14 mouse cellular contexts compared by ENCODE assay signal in the genomic region with DNA sequence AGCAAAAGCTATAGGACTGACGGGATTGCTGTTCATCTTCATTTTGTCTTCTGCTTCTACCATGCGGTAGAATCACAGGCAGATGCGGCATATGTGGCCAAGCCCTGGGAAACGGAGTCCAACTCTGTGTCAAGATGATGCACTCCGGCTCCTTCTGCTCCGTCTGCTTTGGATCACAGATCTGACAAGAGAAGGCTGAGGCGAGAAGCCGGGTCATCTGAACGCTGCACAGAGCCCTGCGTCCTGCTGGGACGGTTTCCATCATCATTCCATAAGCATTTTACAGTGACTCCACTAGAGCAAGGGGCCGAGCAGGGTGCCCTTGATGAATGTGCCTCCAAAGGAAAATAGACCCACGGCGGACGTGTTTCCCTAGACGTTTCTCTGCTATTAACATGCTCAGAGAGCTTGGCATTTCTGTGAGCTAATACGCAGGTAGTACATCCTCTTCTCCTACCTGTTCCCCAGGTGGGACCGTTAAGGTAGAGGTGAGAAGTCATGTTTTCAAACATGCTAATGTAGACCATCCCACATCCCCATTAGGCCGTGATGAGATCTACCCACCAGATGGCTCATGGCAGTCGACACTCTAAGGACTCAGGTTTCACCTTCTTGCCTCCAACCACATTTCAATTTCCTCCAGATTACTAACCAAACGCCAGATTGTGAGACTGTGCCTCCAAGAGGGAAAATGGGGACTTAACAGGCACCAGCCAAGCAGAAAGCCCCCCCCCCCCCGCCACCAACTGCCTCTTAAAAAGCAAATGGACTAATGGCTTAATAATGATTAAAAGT.
DNase-seq lines count a peak whose midpoint lies in the region; ATAC-seq and TF ChIP-seq lines count a peak whose summit lies in the region.
"Had no signal": no experiment of that assay in that cellular context is flagged by ENCODE, and none has a peak within 500 bp of the region (broad histone marks: within the 10 kb centered on the region; RNA-seq: fewer than 3 reads in every experiment).

No protein-coding gene starts in this region.

- no peak for DNase-seq in cerebellum, adult 18-20 months
- DNase-seq in intestine, embryonic 14.5 days (ENCODE audit: low spot score) = peak; percentile 80
- no peak for DNase-seq in lung, postnatal 14 days
- DNase-seq in limb, embryonic 14.5 days (ENCODE audit: low spot score) = peak; percentile 3
- DNase-seq in urinary bladder, postnatal 4 days (ENCODE audit: low spot score in 2 of 2) = no peak
- DNase-seq: gastrocnemius, adult 2 months; heart, postnatal 36 days; right cerebral cortex, postnatal 4 days had no signal

- no peaks in the 10 kb centered on the region for H3K27me3 ChIP-seq in intestine, embryonic 14.5 days (replicated peaks; ENCODE audit: control insufficient read depth, insufficient read depth, low read length)
- no peaks in the 10 kb centered on the region for H3K27me3 ChIP-seq in intestine, postnatal 0 days (replicated peaks; ENCODE audit: control insufficient read depth, insufficient read depth, low read length)
- no peaks in the 10 kb centered on the region for H3K27me3 ChIP-seq in lung, embryonic 15.5 days
- H3K27me3 ChIP-seq in limb, embryonic 14.5 days (ENCODE audit: control insufficient read depth, insufficient read depth, low read length) = no peaks in the 10 kb centered on the region
- H3K27me3 ChIP-seq: midbrain, embryonic 15.5 days had no signal

- H3K9me3 ChIP-seq in intestine, embryonic 14.5 days (ENCODE audit: control insufficient read depth, low read length) = no peaks in the 10 kb centered on the region
- no peaks in the 10 kb centered on the region for H3K9me3 ChIP-seq in intestine, postnatal 0 days (ENCODE audit: control insufficient read depth)
- H3K9me3 ChIP-seq in lung, embryonic 15.5 days = no peaks in the 10 kb centered on the region
- H3K9me3 ChIP-seq in limb, embryonic 14.5 days (ENCODE audit: control insufficient read depth, low read length) = no peaks in the 10 kb centered on the region
- H3K9me3 ChIP-seq: forebrain, embryonic 10.5 days; midbrain, embryonic 15.5 days had no signal

- no peak for TF ChIP-seq POLR2A in limb, embryonic 14.5 days (IDR thresholded peaks at IDR 0.05; ENCODE audit: borderline replicate concordance, extremely low read depth, insufficient read depth, insufficient read length)

- H3K4me1 ChIP-seq in intestine, embryonic 14.5 days (replicated peaks; ENCODE audit: control insufficient read depth, insufficient read depth, low read length) = peaks cover 11% of the 10 kb centered on the region; the same call in 1 of the 2 replicates
- H3K4me1 ChIP-seq in intestine, postnatal 0 days (replicated peaks; ENCODE audit: control insufficient read depth, insufficient read depth, low read length) = no peaks in the 10 kb centered on the region
- H3K4me1 ChIP-seq in lung, embryonic 15.5 days = peaks cover 11% of the 10 kb centered on the region; the same call in 1 of the 2 replicates
- peaks cover 3% of the 10 kb centered on the region; the same call in 1 of the 2 replicates for H3K4me1 ChIP-seq in limb, embryonic 14.5 days (ENCODE audit: control insufficient read depth, insufficient read depth, low read length)
- H3K4me1 ChIP-seq: midbrain, embryonic 15.5 days had no signal

- ATAC-seq in cerebellum, adult (ENCODE audit: insufficient number of reproducible peaks, low FRiP score, low TSS enrichment) = 0 out of 2 replicates have a peak, but pooled peaks have one; percentile 45
- peak; percentile 88 for ATAC-seq in intestine, embryonic 14.5 days (replicated peaks; ENCODE audit: low FRiP score, low TSS enrichment, low read depth)
- ATAC-seq in intestine, postnatal 0 days = no peak
- ATAC-seq in lung, embryonic 15.5 days (ENCODE audit: borderline replicate concordance, extremely low read depth, low FRiP score, low TSS enrichment) = peak; percentile 73; the same call in 1 of the 2 replicates
- ATAC-seq in limb, embryonic 14.5 days (ENCODE audit: low FRiP score, low read depth) = no peak
- ATAC-seq: midbrain, embryonic 15.5 days had no signal

- no peak for TF ChIP-seq CTCF in intestine, postnatal 0 days (IDR thresholded peaks at IDR 0.05; ENCODE audit: low read depth)

- H3K4me2 ChIP-seq in intestine, embryonic 14.5 days (ENCODE audit: low read length) = no peak overlapping the region
- no peak overlapping the region for H3K4me2 ChIP-seq in intestine, postnatal 0 days (replicated peaks; ENCODE audit: low read depth)
- peak overlapping the region; percentile 8; the same call in 1 of the 2 replicates for H3K4me2 ChIP-seq in lung, embryonic 15.5 days
- no peak overlapping the region for H3K4me2 ChIP-seq in limb, embryonic 14.5 days (replicated peaks; ENCODE audit: low read depth, low read length, severe bottlenecking)
- H3K4me2 ChIP-seq: liver, embryonic 11.5 days; midbrain, embryonic 15.5 days had no signal

- H3K4me3 ChIP-seq in intestine, embryonic 14.5 days (ENCODE audit: low read depth, low read length) = no peak overlapping the region
- H3K4me3 ChIP-seq in intestine, postnatal 0 days (ENCODE audit: low read depth, low read length) = no peak overlapping the region
- no peak overlapping the region for H3K4me3 ChIP-seq in lung, embryonic 15.5 days
- no peak overlapping the region for H3K4me3 ChIP-seq in limb, embryonic 14.5 days (replicated peaks; ENCODE audit: low read length)
- H3K4me3 ChIP-seq: forebrain, embryonic 10.5 days; gastrocnemius, adult 2 months; midbrain, embryonic 15.5 days had no signal

- no peak overlapping the region for H3K9ac ChIP-seq in intestine, embryonic 14.5 days (ENCODE audit: low read length)
- H3K9ac ChIP-seq in intestine, postnatal 0 days (ENCODE audit: low read depth, low read length) = no peak overlapping the region
- no peak overlapping the region for H3K9ac ChIP-seq in lung, embryonic 15.5 days
- no peak overlapping the region for H3K9ac ChIP-seq in limb, embryonic 14.5 days (ENCODE audit: low read depth, low read length, severe bottlenecking)
- H3K9ac ChIP-seq: midbrain, embryonic 15.5 days had no signal

- 34% methylated on average over 22 of the region's 22 CpGs for WGBS in intestine, embryonic 14.5 days
- 66% methylated on average over 22 of the region's 22 CpGs for WGBS in intestine, postnatal 0 days
- 49% methylated on average over 22 of the region's 22 CpGs for WGBS in lung, embryonic 15.5 days
- WGBS in limb, embryonic 14.5 days = 53% methylated on average over 22 of the region's 22 CpGs

- peak overlapping the region; percentile 33; the same call in 1 of the 2 replicates for H3K27ac ChIP-seq in intestine, embryonic 14.5 days (ENCODE audit: low read depth)
- H3K27ac ChIP-seq in intestine, postnatal 0 days (ENCODE audit: low read depth, low read length) = no peak overlapping the region
- no peak overlapping the region for H3K27ac ChIP-seq in lung, embryonic 15.5 days
- no peak overlapping the region for H3K27ac ChIP-seq in limb, embryonic 14.5 days (replicated peaks; ENCODE audit: low read depth, low read length)
- H3K27ac ChIP-seq: forebrain, embryonic 10.5 days; gastrocnemius, adult 2 months; midbrain, embryonic 15.5 days had no signal

- no peaks in the 10 kb centered on the region for H3K36me3 ChIP-seq in intestine, embryonic 14.5 days (ENCODE audit: control insufficient read depth, insufficient read depth, low read length)
- H3K36me3 ChIP-seq in intestine, postnatal 0 days (ENCODE audit: control insufficient read depth, insufficient read depth) = no peaks in the 10 kb centered on the region
- no peaks in the 10 kb centered on the region for H3K36me3 ChIP-seq in lung, embryonic 15.5 days
- no peaks in the 10 kb centered on the region for H3K36me3 ChIP-seq in limb, embryonic 14.5 days (ENCODE audit: control insufficient read depth, insufficient read depth, low read length)
- H3K36me3 ChIP-seq: forebrain, embryonic 10.5 days; midbrain, embryonic 15.5 days had no signal

Comparison
In these comparisons a context has a peak if more than half of its experiments do, and no peak if none do; other contexts are left out.
1. ATAC-seq: peak in cerebellum, adult (single experiment), intestine, embryonic 14.5 days (single experiment) and lung, embryonic 15.5 days (single experiment); none in intestine, postnatal 0 days (single experiment) and limb, embryonic 14.5 days (single experiment).
2. DNase-seq: peak in intestine, embryonic 14.5 days (single experiment) and limb, embryonic 14.5 days (single experiment); none in cerebellum, adult 18-20 months (0 of 2), lung, postnatal 14 days (single experiment) and urinary bladder, postnatal 4 days (0 of 2).